11 mouse cellular contexts compared by ENCODE assay signal in the genomic region with DNA sequence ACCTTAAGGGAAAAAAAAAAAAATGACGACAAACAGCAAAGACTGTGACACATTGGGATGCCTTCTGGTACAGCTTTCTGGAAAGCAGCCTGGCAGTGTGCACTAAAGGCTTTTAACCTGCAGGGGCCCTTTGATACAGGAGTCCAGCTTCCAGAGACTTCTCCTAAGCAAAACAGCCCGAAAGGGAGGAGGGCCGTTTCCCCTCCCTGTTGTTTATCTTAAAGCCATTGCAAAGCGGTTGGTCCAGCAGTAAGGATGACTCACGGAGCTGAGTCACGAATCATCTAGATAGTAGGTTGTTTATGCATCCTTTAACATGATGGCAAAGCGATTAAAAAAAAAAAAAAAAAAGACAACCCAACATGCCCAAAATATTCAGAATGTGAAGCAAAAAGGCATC.
A peak's percentile ranks its signal among the peaks of the same experiment; 100 is the strongest.
DNase-seq lines count a peak whose midpoint lies in the region; ATAC-seq lines count a peak whose summit lies in the region.
"Had no signal": no experiment of that assay in that cellular context is flagged by ENCODE, and none has a peak within 500 bp of the region (broad histone marks: within the 10 kb centered on the region; RNA-seq: fewer than 3 reads in every experiment).

No protein-coding gene starts in this region.

- peak; percentile 45 for DNase-seq in embryo, embryonic 10.5 days (ENCODE audit: low spot score)
- DNase-seq in embryo, embryonic 11 days = no peak
- peak; percentile 38 to 52 for DNase-seq in right cerebral cortex, adult 2 months (ENCODE audit: low spot score in 2 of 2)
- DNase-seq in right cerebral cortex, postnatal 10 days (ENCODE audit: low spot score in 2 of 2) = no peak
- DNase-seq in liver = peak; percentile 73
- peak; percentile 38 for DNase-seq in yolk sac, embryonic 10.5 days (ENCODE audit: low spot score)
- no peak for DNase-seq in spleen, adult 12 weeks (ENCODE audit: low spot score)
- no peak for DNase-seq in midbrain, embryonic 11.5 days (ENCODE audit: low spot score, missing footprints)
- DNase-seq: cerebellum, adult 11-12 months; forebrain, postnatal 0 days had no signal

- no peak overlapping the region for H3K4me3 ChIP-seq in midbrain, embryonic 11.5 days (ENCODE audit: low read depth, low read length)
- H3K4me3 ChIP-seq: neural tube, embryonic 12.5 days had no signal

- H3K9ac ChIP-seq in midbrain, embryonic 11.5 days (ENCODE audit: low read length) = no peak overlapping the region
- H3K9ac ChIP-seq: forebrain, postnatal 0 days; neural tube, embryonic 12.5 days had no signal

- H3K4me1 ChIP-seq in midbrain, embryonic 11.5 days (ENCODE audit: control insufficient read depth, insufficient read depth, low read length) = no peaks in the 10 kb centered on the region
- H3K4me1 ChIP-seq: neural tube, embryonic 12.5 days had no signal

- no peak for ATAC-seq in midbrain, embryonic 11.5 days (ENCODE audit: low FRiP score)
- ATAC-seq: forebrain, postnatal 0 days had no signal

- H3K36me3 ChIP-seq in midbrain, embryonic 11.5 days (ENCODE audit: control insufficient read depth, insufficient read depth, low read length) = no peaks in the 10 kb centered on the region
- H3K36me3 ChIP-seq: neural tube, embryonic 12.5 days had no signal

- no peaks in the 10 kb centered on the region for H3K27me3 ChIP-seq in midbrain, embryonic 11.5 days (ENCODE audit: control insufficient read depth, insufficient read depth, low read length)
- H3K27me3 ChIP-seq: neural tube, embryonic 12.5 days had no signal

- H3K4me2 ChIP-seq in midbrain, embryonic 11.5 days = no peak overlapping the region
- H3K4me2 ChIP-seq: neural tube, embryonic 12.5 days had no signal

- H3K27ac ChIP-seq in midbrain, embryonic 11.5 days (ENCODE audit: low read depth, low read length) = no peak overlapping the region
- H3K27ac ChIP-seq: neural tube, embryonic 12.5 days had no signal

- no peaks in the 10 kb centered on the region for H3K9me3 ChIP-seq in midbrain, embryonic 11.5 days (ENCODE audit: control insufficient read depth, low read length)
- H3K9me3 ChIP-seq: neural tube, embryonic 12.5 days had no signal

- 70% methylated on average over 7 of the region's 7 CpGs for WGBS in midbrain, embryonic 11.5 days

Comparison
In these comparisons a context has a peak if more than half of its experiments do, and no peak if none do; other contexts are left out.
1. DNase-seq: peak in embryo, embryonic 10.5 days (single experiment), right cerebral cortex, adult 2 months (2 of 2), liver (single experiment) and yolk sac, embryonic 10.5 days (single experiment); none in embryo, embryonic 11 days (single experiment), right cerebral cortex, postnatal 10 days (0 of 2), spleen, adult 12 weeks (single experiment) and midbrain, embryonic 11.5 days (single experiment).